Mouse (Mus musculus) spleen, adult 2 months (tissue): Measurements from ENCODE around the gene Ppp6r2.

ENCODE experiments used
- CTCF ChIP-seq: fragments of 200-500 bp; IDR thresholded peaks from 2 replicates; pipeline ENCODE4 v1.5.1; 2011; ENCODE audit warnings: mild to moderate bottlenecking, inconsistent platforms; ENCODE audit not compliant: insufficient read depth, insufficient read length, insufficient replicate concordance; ENCODE audit errors: extremely low read depth
- POLR2A ChIP-seq: fragments of 200-500 bp; IDR thresholded peaks from 2 replicates; pipeline ENCODE4 v1.6.1; 2011; ENCODE audit warnings: low read depth, low read length, inconsistent platforms

- no peak for TF ChIP-seq CTCF
- TF ChIP-seq POLR2A = no peak
Measured at GRCm38 (mm10) chr15:89165478-89165877, 45.9 kb upstream of the Ppp6r2 start.
